Mouse (Mus musculus) adrenal gland, adult 18-20 months (tissue): Measurements from ENCODE around the gene Klhl11. TPM values are rescaled to one million over a fixed set of nuclear protein-coding genes. Genes with fewer than 3 reads are reported as not detected.

Experiments used
- DNase-seq, 2 experiments: peaks; one replicate each; pipeline ENCODE4 v3.0.0; 2021 to 2022; ENCODE audit warnings: low spot score in 2 of 2
- microRNA-seq, 2 experiments: library from miRNA; unstranded; fragments of <30 nt; microRNA quantifications; one replicate each; pipeline ENCODE4 v1.2.0; 2021; ENCODE audit warnings: borderline number of aligned reads in 2 of 2
- total RNA-seq, 2 experiments: library from RNA; stranded (reverse); gene quantifications; 1 replicate in 1 of 2; 2 replicates in 1 of 2; pipeline ENCODE4 v1.2.3; 2021

The Klhl11 gene
- total RNA-seq, 2 experiments from 2014 or later = 51.5 to 58.3 TPM

- peak; percentile 78 to 84 for DNase-seq
Observed at GRCm38 (mm10) chr11:100414021-100414913, 58.3 kb downstream of the Klhl11 start, which contains the start of gene P3h4. Gene P3h4, minus strand, starts transcription at chr11:100414836.

GRCm38 (mm10) chr11:100413541-100413940 lies 59.0 kb downstream of the Klhl11 start:
- DNase-seq = no peak

Small RNA genes lying within 50 kb of the gene (microRNA-seq; reads per million reads assigned to microRNA genes)
- gene Gm27374 (0 reads per million in 2 experiments), gene Mir7116 (0 reads per million in 2 experiments)

Other genes starting within 250 kb of the Klhl11 start
- not detected for gene Krt16, start 223.8 kb downstream of the Klhl11 start, total RNA-seq
- not detected for gene Krt17, start 211.7 kb downstream of the Klhl11 start, total RNA-seq
- not detected for gene Krt42, start 202.9 kb downstream of the Klhl11 start, total RNA-seq
- gene Eif1, start 152.9 kb downstream of the Klhl11 start, total RNA-seq = 1,000 to 10,000 TPM; 1,436 to 1,462 TPM
- gene Gast, start 138.3 kb downstream of the Klhl11 start, total RNA-seq = not detected
- 10 to 100 TPM; 46.9 to 49.7 TPM for gene Hap1, start 116.6 kb downstream of the Klhl11 start, total RNA-seq
- 10 to 100 TPM; 55.3 to 64.5 TPM for gene Jup, start 75.0 kb downstream of the Klhl11 start, total RNA-seq
- 10 to 100 TPM; 26.3 to 33.5 TPM for gene P3h4, start 57.9 kb downstream of the Klhl11 start, total RNA-seq
- gene Fkbp10, start 57.0 kb downstream of the Klhl11 start, total RNA-seq = 10 to 100 TPM; 13.4 to 19.0 TPM
- 10 to 100 TPM; 45.6 to 50.0 TPM for gene Nt5c3b, start 30.9 kb downstream of the Klhl11 start, total RNA-seq
- under 1 TPM; 0.67 to 0.96 TPM for gene Klhl10, start 30.8 kb downstream of the Klhl11 start, total RNA-seq
- gene Acly, start 55.3 kb upstream of the Klhl11 start, total RNA-seq = 1,000 to 10,000 TPM; 1,875 to 2,782 TPM
- 10 to 100 TPM in 1 of 2 experiments, 1 to 10 TPM in 1; 8.8 to 18.8 TPM for gene Ttc25, start 72.9 kb upstream of the Klhl11 start, total RNA-seq
- gene Cnp, start 102.2 kb upstream of the Klhl11 start, total RNA-seq = 10 to 100 TPM; 33.2 to 40.6 TPM
- 10 to 100 TPM; 31.2 to 31.8 TPM for gene Nkiras2, start 146.5 kb upstream of the Klhl11 start, total RNA-seq
- gene Dnajc7, start 147.4 kb upstream of the Klhl11 start, total RNA-seq = 100 to 1,000 TPM; 210 to 238 TPM
- under 1 TPM; 0.10 to 0.16 TPM for gene Zfp385c, start 219.7 kb upstream of the Klhl11 start, total RNA-seq
- 10 to 100 TPM; 33.1 to 33.4 TPM for gene Dhx58, start 231.5 kb upstream of the Klhl11 start, total RNA-seq
- 10 to 100 TPM; 32.0 to 43.8 TPM for gene Kat2a, start 239.7 kb upstream of the Klhl11 start, total RNA-seq
- not detected for gene Hspb9, start 241.1 kb upstream of the Klhl11 start, total RNA-seq